Mouse (Mus musculus): ENCODE data around the gene Lingo2. TPM values are rescaled to one million over a fixed set of nuclear protein-coding genes. Genes with fewer than 3 reads are reported as not detected.

Lingo2 gene
- total and polyA plus RNA-seq, 3 experiments = not detected

DNA sequence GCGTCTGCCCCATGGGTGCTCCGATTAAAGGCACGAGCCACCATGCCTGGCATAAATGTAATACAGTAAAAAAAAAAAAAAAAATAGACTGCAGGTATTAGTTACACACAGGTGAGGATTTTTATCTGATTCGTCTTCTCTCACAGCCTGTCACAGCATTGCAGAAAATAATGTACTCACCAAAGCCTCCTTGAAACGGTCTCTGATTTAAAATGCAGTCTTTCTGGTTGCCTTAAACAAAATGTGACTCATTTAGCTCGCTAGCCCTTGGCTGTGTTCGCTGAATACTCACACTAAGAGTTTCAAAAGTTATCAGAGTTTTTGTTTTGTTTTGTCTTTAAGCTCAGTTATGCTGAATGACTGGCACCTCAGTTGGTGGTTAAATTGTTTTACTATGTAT is 1180.7 kb downstream of the Lingo2 start:
- Histone ChIP-seq H3K4me1 (ENCODE audit: control insufficient read depth in 1 of 2, insufficient read depth in 2 of 2) (no peaks in the 10 kb centered on the region), H3K27me3 (replicated peaks) (no peaks in the 10 kb centered on the region), H3K4me2 (ENCODE audit: insufficient read depth, low read depth, poor library complexity, severe bottlenecking) (no peak overlapping the region), H3K4me3 (replicated peaks in 1 of 3; ENCODE audit: low read depth in 2 of 3, low read length in 2 of 3, poor library complexity in 1 of 3) (no peak overlapping the region), H3K36me3 (replicated peaks in 1 of 2; ENCODE audit: control insufficient read depth in 1 of 2, insufficient read depth in 1 of 2, low read length in 1 of 2) (no peaks in the 10 kb centered on the region), H3K9ac (ENCODE audit: insufficient read depth, low read depth) (no peak overlapping the region), H3K9me3 (replicated peaks; ENCODE audit: low read length) (no peaks in the 10 kb centered on the region), H3K79me2 (replicated peaks; ENCODE audit: control insufficient read depth, extremely low read depth, insufficient read depth, poor library complexity, severe bottlenecking) (no peaks in the 10 kb centered on the region), H3K27ac (ENCODE audit: insufficient read depth, low read depth) (no peak overlapping the region)
- no peak for DNase-seq (ENCODE audit: extremely low read depth)
- dilution Hi-C loops (cut with MboI; ENCODE audit: extremely low pct_ligation_motif_present, extremely low pct_unique_long_range_greater_than_20kb, low sequenced_read_pairs) = no loop called here
- in situ Hi-C loops (cut with MboI; ENCODE audit: low pct_ligation_motif_present, low pct_unique_long_range_greater_than_20kb, low sequenced_read_pairs) = no loop called here
- TF ChIP-seq MYC (IDR thresholded peaks at IDR 0.05; ENCODE audit: low read depth, low read length) = no peak
- TF ChIP-seq TCF12 (IDR thresholded peaks at IDR 0.05; ENCODE audit: low read depth, low read length) = no peak
- no peak for TF ChIP-seq GABPA (IDR thresholded peaks at IDR 0.05; ENCODE audit: insufficient replicate concordance, low read depth, low read length)
- TF ChIP-seq TBP (conservative IDR thresholded peaks at IDR 0.05; ENCODE audit: low read depth, low read length) = no peak
- TF ChIP-seq ZNF384 (IDR thresholded peaks at IDR 0.05; ENCODE audit: low read depth, low read length) = no peak
- no peak for TF ChIP-seq CHD1 (IDR thresholded peaks at IDR 0.05; ENCODE audit: low read depth, low read length)
- no peak for TF ChIP-seq KAT2A (IDR thresholded peaks at IDR 0.05; ENCODE audit: insufficient replicate concordance, low read length)
- TF ChIP-seq CTCF (conservative IDR thresholded peaks at IDR 0.05 in 1 of 2, IDR thresholded peaks at IDR 0.05 in 1 of 2; ENCODE audit: low read depth in 2 of 2, low read length in 2 of 2) = no peak
- TF ChIP-seq JUN (IDR thresholded peaks at IDR 0.05; ENCODE audit: insufficient read depth, low read depth, low read length) = no peak
- TF ChIP-seq ZKSCAN1 (IDR thresholded peaks at IDR 0.05; ENCODE audit: borderline replicate concordance, low read depth, low read length) = no peak
- TF ChIP-seq CHD2 (IDR thresholded peaks at IDR 0.05; ENCODE audit: low read length) = no peak
- TF ChIP-seq ELF1 (IDR thresholded peaks at IDR 0.05; ENCODE audit: low read depth, low read length) = no peak
- TF ChIP-seq UBTF (IDR thresholded peaks at IDR 0.05; ENCODE audit: low read depth, low read length) = no peak
- no peak for TF ChIP-seq MAFK (IDR thresholded peaks at IDR 0.05; ENCODE audit: insufficient replicate concordance, low read length)
- no peak for TF ChIP-seq EP300 (IDR thresholded peaks at IDR 0.05; ENCODE audit: low read length)
- TF ChIP-seq POLR2A (IDR thresholded peaks at IDR 0.05; ENCODE audit: low read depth, low read length) = no peak
- no peak for TF ChIP-seq MEF2A (IDR thresholded peaks at IDR 0.05; ENCODE audit: borderline replicate concordance, low read depth, low read length)
- no peak for TF ChIP-seq SIN3A (IDR thresholded peaks at IDR 0.05; ENCODE audit: low read length)
- TF ChIP-seq RAD21 (IDR thresholded peaks at IDR 0.05; ENCODE audit: low read depth, low read length) = no peak
- TF ChIP-seq MAZ (IDR thresholded peaks at IDR 0.05; ENCODE audit: low read depth, low read length) = no peak

DNA sequence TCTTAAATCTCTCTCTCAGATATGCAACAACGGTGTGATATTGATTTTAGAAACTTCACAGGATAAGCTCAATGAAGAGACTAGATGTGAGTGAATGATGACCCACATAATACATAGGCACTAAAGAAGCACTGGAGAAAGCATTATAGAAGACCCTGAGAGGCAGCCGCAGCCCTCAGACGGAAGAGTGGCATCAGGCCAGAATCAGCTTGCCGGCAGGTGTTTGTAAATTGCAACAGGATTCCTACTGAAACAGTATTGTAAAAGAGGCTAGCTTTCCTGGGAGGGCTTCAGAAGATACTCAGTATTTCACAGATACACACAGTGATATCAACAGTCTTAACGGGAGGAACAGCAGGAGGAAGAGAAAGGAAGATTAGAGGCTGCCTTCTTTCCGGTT is 1184.6 kb downstream of the Lingo2 start:
- Histone ChIP-seq H3K27ac (ENCODE audit: insufficient read depth, low read depth) (no peak overlapping the region), H3K9ac (ENCODE audit: insufficient read depth, low read depth) (no peak overlapping the region), H3K36me3 (replicated peaks in 1 of 2; ENCODE audit: control insufficient read depth in 1 of 2, insufficient read depth in 1 of 2, low read length in 1 of 2) (no peaks in the 10 kb centered on the region), H3K9me3 (replicated peaks; ENCODE audit: low read length) (no peaks in the 10 kb centered on the region), H3K4me3 (replicated peaks in 1 of 3; ENCODE audit: low read depth in 2 of 3, low read length in 2 of 3, poor library complexity in 1 of 3) (no peak overlapping the region), H3K27me3 (replicated peaks) (no peaks in the 10 kb centered on the region), H3K4me1 (ENCODE audit: control insufficient read depth in 1 of 2, insufficient read depth in 2 of 2) (no peaks in the 10 kb centered on the region), H3K79me2 (replicated peaks; ENCODE audit: control insufficient read depth, extremely low read depth, insufficient read depth, poor library complexity, severe bottlenecking) (no peaks in the 10 kb centered on the region), H3K4me2 (ENCODE audit: insufficient read depth, low read depth, poor library complexity, severe bottlenecking) (no peak overlapping the region)
- in situ Hi-C loops (cut with MboI; ENCODE audit: low pct_ligation_motif_present, low pct_unique_long_range_greater_than_20kb, low sequenced_read_pairs) (no loop called here), dilution Hi-C loops (cut with MboI; ENCODE audit: extremely low pct_ligation_motif_present, extremely low pct_unique_long_range_greater_than_20kb, low sequenced_read_pairs) (no loop called here)
- no peak for DNase-seq (ENCODE audit: extremely low read depth)
- TF ChIP-seq MAFK (IDR thresholded peaks at IDR 0.05; ENCODE audit: insufficient replicate concordance, low read length) (no peak), JUN (IDR thresholded peaks at IDR 0.05; ENCODE audit: insufficient read depth, low read depth, low read length) (no peak), MXI1 (IDR thresholded peaks at IDR 0.05; ENCODE audit: low read depth, low read length) (no peak), RAD21 (IDR thresholded peaks at IDR 0.05; ENCODE audit: low read depth, low read length) (no peak), MYC (IDR thresholded peaks at IDR 0.05; ENCODE audit: low read depth, low read length) (no peak), ZMIZ1 (IDR thresholded peaks at IDR 0.05; ENCODE audit: low read depth, low read length) (no peak), NRF1 (IDR thresholded peaks at IDR 0.05; ENCODE audit: low read depth, low read length) (no peak), ZC3H11A (IDR thresholded peaks at IDR 0.05; ENCODE audit: low read depth, low read length) (no peak), HCFC1 (IDR thresholded peaks at IDR 0.05; ENCODE audit: low read depth, low read length) (no peak), BHLHE40 (IDR thresholded peaks at IDR 0.05; ENCODE audit: low read depth, low read length) (no peak), IRF4 (IDR thresholded peaks at IDR 0.05; ENCODE audit: low read depth, low read length) (no peak), KAT2A (IDR thresholded peaks at IDR 0.05; ENCODE audit: insufficient replicate concordance, low read length) (no peak), MAZ (IDR thresholded peaks at IDR 0.05; ENCODE audit: low read depth, low read length) (no peak), SMC3 (IDR thresholded peaks at IDR 0.05; ENCODE audit: low read depth, low read length) (no peak), E2F4 (IDR thresholded peaks at IDR 0.05; ENCODE audit: insufficient replicate concordance, low read depth, low read length) (no peak), TCF12 (IDR thresholded peaks at IDR 0.05; ENCODE audit: low read depth, low read length) (no peak), ELF1 (IDR thresholded peaks at IDR 0.05; ENCODE audit: low read depth, low read length) (no peak), NELFE (IDR thresholded peaks at IDR 0.05; ENCODE audit: low read depth, low read length) (no peak), EP300 (IDR thresholded peaks at IDR 0.05; ENCODE audit: low read length) (no peak)
